Mouse (Mus musculus): Measurements from ENCODE around the gene Tyrobp.

GRCm38 (mm10) chr7:30430191-30430590, 16.6 kb downstream of the Tyrobp start:
- TF ChIP-seq POLR2A (IDR thresholded peaks at IDR 0.05; ENCODE audit: low read depth, low read length) = no peak
- TF ChIP-seq CTCF (conservative IDR thresholded peaks at IDR 0.05; ENCODE audit: insufficient read depth, insufficient read length, low read depth, low read length) = no peak
